Mouse (Mus musculus) heart, embryonic 13.5 days (tissue): ENCODE measurements at regions not wholly inside any gene's neighbourhood (a gene's known extent, or its start where the extent isn't known, plus 50 kb on each side); places are given as distances from the start of the nearest gene placed in this dataset.

Experiments used
- ATAC-seq: fragments of 200-750 bp; cut with Nextera tagmentation; 2 replicates; pipeline ENCODE4 v1.8.0; 2017; ENCODE audit warnings: moderate TSS enrichment; ENCODE audit not compliant: insufficient number of reproducible peaks, low FRiP score, low TSS enrichment; ENCODE audit errors: extremely low read depth
- H3K27ac ChIP-seq: fragments of 300-500 bp; sonication (generic); replicated peaks from 2 replicates; pipeline ENCODE4 v1.5.1; 2015; ENCODE audit warnings: moderate library complexity, mild to moderate bottlenecking, inconsistent platforms
- H3K27me3 ChIP-seq: fragments of 300-500 bp; sonication (generic); replicated peaks from 2 replicates; pipeline ENCODE4 v1.6.1; 2015; ENCODE audit warnings: mild to moderate bottlenecking, inconsistent platforms
- H3K36me3 ChIP-seq: fragments of 300-500 bp; sonication (generic); 2 replicates; pipeline ENCODE4 v1.6.1; 2015; ENCODE audit warnings: mild to moderate bottlenecking, inconsistent platforms
- H3K4me1 ChIP-seq: fragments of 300-500 bp; sonication (generic); 2 replicates; pipeline ENCODE4 v1.6.1; 2015; ENCODE audit warnings: inconsistent platforms
- H3K4me2 ChIP-seq: fragments of 300-500 bp; sonication (generic); 2 replicates; pipeline ENCODE4 v1.6.1; 2015; ENCODE audit warnings: inconsistent platforms, mild to moderate bottlenecking, moderate library complexity
- H3K4me3 ChIP-seq: fragments of 300-500 bp; sonication (generic); 2 replicates; pipeline ENCODE4 v1.5.1; 2015; ENCODE audit warnings: moderate library complexity, mild to moderate bottlenecking, inconsistent platforms
- H3K9ac ChIP-seq: fragments of 300-500 bp; sonication (generic); 2 replicates; pipeline ENCODE4 v1.6.1; 2015; ENCODE audit warnings: inconsistent platforms, mild to moderate bottlenecking, moderate library complexity
- H3K9me3 ChIP-seq: fragments of 300-500 bp; sonication (generic); 2 replicates; pipeline ENCODE4 v1.6.1; 2016; ENCODE audit warnings: inconsistent platforms
- WGBS: fragments of 180-500 bp; shearing (Covaris S2); methylation state at CpG from one replicate; pipeline ENCODE4 v1.1.7; 2015; ENCODE audit warnings: mixed read lengths; 5-methylcytosine and 5-hydroxymethylcytosine counted together

GRCm38 (mm10) chr11:28697644-28698480 lies 113.7 kb upstream of the Ccdc85a start:
- 37% methylated on average over 8 of the region's 8 CpGs for WGBS
- no peaks in the 10 kb centered on the region for H3K9me3 ChIP-seq
- no peaks in the 10 kb centered on the region for H3K27me3 ChIP-seq
- H3K4me1 ChIP-seq: peaks cover 33% of the 10 kb centered on the region
- H3K36me3 ChIP-seq: no peaks in the 10 kb centered on the region
- no peak overlapping the region for H3K27ac ChIP-seq
- no peak for ATAC-seq
- H3K4me3 ChIP-seq: no peak overlapping the region
- no peak overlapping the region for H3K9ac ChIP-seq
- no peak overlapping the region for H3K4me2 ChIP-seq

- H3K4me2 ChIP-seq: no peak overlapping the region
- no peak overlapping the region for H3K4me3 ChIP-seq
- H3K27ac ChIP-seq: no peak overlapping the region
- H3K36me3 ChIP-seq: no peaks in the 10 kb centered on the region
- no peak for ATAC-seq
- H3K9me3 ChIP-seq: no peaks in the 10 kb centered on the region
- H3K27me3 ChIP-seq: no peaks in the 10 kb centered on the region
- WGBS: 39% methylated on average over 3 of the region's 3 CpGs
- peaks cover 28% of the 10 kb centered on the region for H3K4me1 ChIP-seq
- H3K9ac ChIP-seq: no peak overlapping the region
These were observed 110.9 kb upstream of the Ccdc85a start for GRCm38 (mm10) chr11:28695031-28695430.

GRCm38 (mm10) chr11:28693303-28693702 lies 109.2 kb upstream of the Ccdc85a start:
- WGBS: 35% methylated on average over 1 of the region's 1 CpGs
- Histone ChIP-seq H3K9ac (no peak overlapping the region), H3K9me3 (no peaks in the 10 kb centered on the region), H3K27me3 (no peaks in the 10 kb centered on the region), H3K4me2 (no peak overlapping the region), H3K4me1 (peaks cover 28% of the 10 kb centered on the region), H3K36me3 (no peaks in the 10 kb centered on the region), H3K4me3 (no peak overlapping the region), H3K27ac (peak overlapping the region; percentile 51)
- no peak for ATAC-seq

- peaks cover 20% of the 10 kb centered on the region for H3K4me1 ChIP-seq
- H3K9ac ChIP-seq: no peak overlapping the region
- H3K27me3 ChIP-seq: no peaks in the 10 kb centered on the region
- WGBS: 27% methylated on average over 3 of the region's 3 CpGs
- no peak; the same call in 1 of the 2 replicates for ATAC-seq
- H3K4me3 ChIP-seq: no peak overlapping the region
- no peaks in the 10 kb centered on the region for H3K36me3 ChIP-seq
- peak overlapping the region; percentile 51 for H3K27ac ChIP-seq
- no peak overlapping the region for H3K4me2 ChIP-seq
- no peaks in the 10 kb centered on the region for H3K9me3 ChIP-seq
These were observed 108.4 kb upstream of the Ccdc85a start for GRCm38 (mm10) chr11:28692263-28693194.

GRCm38 (mm10) chr11:28688436-28688835 lies 104.3 kb upstream of the Ccdc85a start:
- Histone ChIP-seq H3K27me3 (no peaks in the 10 kb centered on the region), H3K4me3 (no peak overlapping the region), H3K9ac (no peak overlapping the region), H3K36me3 (no peaks in the 10 kb centered on the region), H3K9me3 (no peaks in the 10 kb centered on the region), H3K4me1 (peaks cover 11% of the 10 kb centered on the region), H3K4me2 (no peak overlapping the region), H3K27ac (no peak overlapping the region)
- WGBS: 56% methylated on average over 1 of the region's 1 CpGs
- no peak for ATAC-seq

- Histone ChIP-seq H3K27ac (no peak overlapping the region), H3K27me3 (no peaks in the 10 kb centered on the region), H3K4me1 (no peaks in the 10 kb centered on the region), H3K4me2 (no peak overlapping the region), H3K9me3 (no peaks in the 10 kb centered on the region), H3K36me3 (no peaks in the 10 kb centered on the region), H3K9ac (no peak overlapping the region), H3K4me3 (no peak overlapping the region)
- ATAC-seq: no peak
These were observed 101.3 kb upstream of the Ccdc85a start for GRCm38 (mm10) chr11:28685407-28685806.

GRCm38 (mm10) chr11:28681311-28681710 lies 97.2 kb upstream of the Ccdc85a start:
- Histone ChIP-seq H3K27ac (no peak overlapping the region), H3K9me3 (no peaks in the 10 kb centered on the region), H3K36me3 (no peaks in the 10 kb centered on the region), H3K4me1 (no peaks in the 10 kb centered on the region), H3K4me3 (no peak overlapping the region), H3K9ac (no peak overlapping the region), H3K4me2 (no peak overlapping the region), H3K27me3 (no peaks in the 10 kb centered on the region)
- no peak for ATAC-seq
- WGBS: 74% methylated on average over 3 of the region's 3 CpGs

GRCm38 (mm10) chr11:28670765-28671164 lies 86.6 kb upstream of the Ccdc85a start:
- Histone ChIP-seq H3K4me3 (no peak overlapping the region), H3K36me3 (no peaks in the 10 kb centered on the region), H3K27me3 (no peaks in the 10 kb centered on the region), H3K4me2 (no peak overlapping the region), H3K9ac (no peak overlapping the region), H3K4me1 (peaks cover 13% of the 10 kb centered on the region), H3K9me3 (no peaks in the 10 kb centered on the region), H3K27ac (no peak overlapping the region)
- no peak for ATAC-seq

GRCm38 (mm10) chr11:28669359-28669758 lies 85.2 kb upstream of the Ccdc85a start:
- H3K4me2 ChIP-seq: 0 out of 2 replicates have a peak overlapping the region, but pooled peaks have one; percentile 1
- ATAC-seq: no peak
- H3K9ac ChIP-seq: no peak overlapping the region
- no peak overlapping the region for H3K4me3 ChIP-seq
- peaks cover 13% of the 10 kb centered on the region for H3K4me1 ChIP-seq
- H3K9me3 ChIP-seq: no peaks in the 10 kb centered on the region
- no peak overlapping the region for H3K27ac ChIP-seq
- 15% methylated on average over 4 of the region's 4 CpGs for WGBS
- no peaks in the 10 kb centered on the region for H3K27me3 ChIP-seq
- H3K36me3 ChIP-seq: no peaks in the 10 kb centered on the region

GRCm38 (mm10) chr11:28660377-28660776 lies 76.3 kb upstream of the Ccdc85a start:
- Histone ChIP-seq H3K9ac (no peak overlapping the region), H3K9me3 (no peaks in the 10 kb centered on the region), H3K4me1 (no peaks in the 10 kb centered on the region), H3K27ac (no peak overlapping the region), H3K4me2 (no peak overlapping the region), H3K27me3 (no peaks in the 10 kb centered on the region), H3K36me3 (no peaks in the 10 kb centered on the region), H3K4me3 (no peak overlapping the region)
- 65% methylated on average over 4 of the region's 4 CpGs for WGBS
- ATAC-seq: no peak

GRCm38 (mm10) chr11:28655169-28655846 lies 71.2 kb upstream of the Ccdc85a start:
- WGBS: 84% methylated on average over 12 of the region's 12 CpGs
- Histone ChIP-seq H3K9ac (no peak overlapping the region), H3K9me3 (no peaks in the 10 kb centered on the region), H3K36me3 (no peaks in the 10 kb centered on the region), H3K27me3 (no peaks in the 10 kb centered on the region), H3K4me2 (no peak overlapping the region), H3K4me3 (no peak overlapping the region), H3K27ac (no peak overlapping the region), H3K4me1 (no peaks in the 10 kb centered on the region)
- no peak for ATAC-seq
